Mouse (Mus musculus): ENCODE results near the gene Gnmt. TPM values are rescaled to one million over a fixed set of nuclear protein-coding genes. Genes with fewer than 3 reads are reported as not detected.

Gnmt gene
- polyA plus RNA-seq, 2 experiments from 2014 or later = not detected

- no peak for ATAC-seq
These were observed 12.3 kb upstream of the Gnmt start for GRCm38 (mm10) chr17:46741305-46741704.

GRCm38 (mm10) chr17:46736160-46736559 lies 7.2 kb upstream of the Gnmt start:
- no peak for ATAC-seq

DNA sequence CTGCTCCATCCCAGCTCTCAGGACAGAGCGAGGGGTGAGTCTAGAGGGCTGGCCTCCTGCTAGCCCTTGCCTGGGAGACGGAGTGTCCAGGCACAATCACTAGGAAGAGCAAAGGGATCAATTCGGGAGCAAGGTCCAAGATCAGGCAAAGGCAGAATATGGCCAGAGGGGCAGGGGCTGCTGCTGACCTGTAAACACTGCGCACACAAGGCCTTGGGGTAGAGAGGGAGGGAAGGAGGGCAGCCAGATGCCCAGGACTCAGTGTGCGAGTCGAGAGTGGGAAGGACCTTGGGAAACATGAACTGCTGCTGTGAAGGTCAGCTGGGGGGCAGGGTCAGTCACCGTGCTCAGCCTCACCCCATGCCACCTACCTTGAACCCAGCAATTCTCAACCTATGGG lies 6.3 kb upstream of the Gnmt start:
- ATAC-seq = no peak

GRCm38 (mm10) chr17:46734055-46734454 lies 5.1 kb upstream of the Gnmt start:
- no peak for ATAC-seq

DNA sequence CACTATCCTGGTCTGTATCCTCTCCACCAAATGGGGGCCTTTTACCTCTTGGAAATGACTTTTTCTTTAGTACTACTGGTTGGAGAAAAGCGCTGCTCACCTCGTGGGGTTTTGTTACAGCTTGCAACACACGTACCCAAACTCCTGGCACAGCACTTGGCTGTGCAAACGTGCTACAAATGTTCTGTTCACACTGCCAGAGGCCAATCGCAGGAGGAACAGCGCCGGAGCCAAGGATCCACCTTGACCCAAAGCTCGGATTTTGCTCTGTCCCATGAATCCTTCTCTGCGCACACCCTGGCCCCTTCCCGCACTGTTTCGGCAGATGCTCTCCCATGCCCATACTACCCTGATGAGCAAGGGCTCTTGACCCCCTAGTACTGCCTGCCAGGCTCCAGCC lies 472 bp downstream of the Gnmt start:
- ATAC-seq = no peak

GRCm38 (mm10) chr17:46728021-46728420 lies 947 bp downstream of the Gnmt start:
- ATAC-seq = no peak

DNA sequence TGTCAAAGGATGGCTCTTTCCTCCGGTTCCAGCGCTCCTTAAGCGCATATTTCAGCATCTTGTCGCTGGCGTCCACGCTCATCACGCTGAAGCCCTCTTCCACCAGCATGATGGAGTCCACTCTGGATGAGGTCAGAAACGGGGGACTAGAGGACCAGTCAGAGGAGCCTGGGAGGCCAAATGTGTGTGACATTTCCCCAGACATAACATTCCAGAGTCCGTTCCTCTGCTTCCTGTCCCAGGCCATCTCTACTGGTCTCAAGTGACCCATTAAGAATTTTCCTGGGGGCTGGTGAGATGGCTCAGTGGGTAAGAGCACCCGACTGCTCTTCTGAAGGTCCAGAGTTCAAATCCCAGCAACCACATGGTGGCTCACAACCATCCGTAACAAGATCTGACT lies 1.7 kb downstream of the Gnmt start:
- no peak for ATAC-seq

DNA sequence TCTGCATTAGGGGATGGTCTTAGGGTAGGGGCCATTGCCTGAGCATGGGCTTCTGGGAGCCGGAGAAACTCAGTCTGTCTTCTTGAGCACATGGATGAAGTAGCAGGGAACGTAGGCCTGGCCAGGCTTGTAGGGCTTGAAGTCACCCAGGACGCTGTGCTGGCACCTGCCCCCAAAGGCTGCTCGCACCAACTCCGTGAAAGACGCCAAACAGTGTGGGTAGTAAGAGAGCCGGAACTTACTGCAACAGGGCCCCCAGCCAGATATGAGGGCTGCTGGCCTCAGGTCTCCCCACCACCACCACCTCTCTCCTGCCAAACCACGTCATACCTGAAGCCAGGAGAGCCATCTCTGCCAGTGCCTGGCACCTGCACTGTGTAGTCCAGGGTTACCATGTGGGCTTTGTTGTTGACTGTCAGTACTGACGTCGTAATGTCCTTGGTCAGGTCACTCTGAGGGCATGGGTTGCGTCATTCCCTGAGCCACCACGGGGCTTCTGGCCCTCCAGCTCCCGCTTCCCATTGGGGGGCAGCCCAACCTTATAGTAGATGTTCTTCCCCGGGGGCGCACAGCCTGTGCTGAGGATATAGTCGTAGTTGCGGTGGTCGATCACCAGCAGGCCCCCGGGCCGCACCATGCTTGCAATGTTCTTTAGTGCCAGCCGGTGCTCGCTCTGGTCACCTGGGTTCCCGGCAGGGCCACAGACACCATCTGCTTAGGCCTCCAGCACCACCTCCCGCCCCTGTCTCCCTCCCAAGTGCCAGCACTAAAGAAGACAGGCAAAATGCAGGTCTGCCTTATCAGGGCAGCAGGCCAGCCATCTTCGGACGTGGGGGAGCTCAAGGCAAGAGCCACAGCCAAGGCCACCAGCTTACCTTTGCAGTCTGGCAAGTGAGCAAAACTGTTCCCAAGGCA lies 3.0 kb downstream of the Gnmt start:
- no peak for ATAC-seq

- peak; percentile 69 for ATAC-seq
These were observed 3.7 kb downstream of the Gnmt start for GRCm38 (mm10) chr17:46725273-46725672.

DNA sequence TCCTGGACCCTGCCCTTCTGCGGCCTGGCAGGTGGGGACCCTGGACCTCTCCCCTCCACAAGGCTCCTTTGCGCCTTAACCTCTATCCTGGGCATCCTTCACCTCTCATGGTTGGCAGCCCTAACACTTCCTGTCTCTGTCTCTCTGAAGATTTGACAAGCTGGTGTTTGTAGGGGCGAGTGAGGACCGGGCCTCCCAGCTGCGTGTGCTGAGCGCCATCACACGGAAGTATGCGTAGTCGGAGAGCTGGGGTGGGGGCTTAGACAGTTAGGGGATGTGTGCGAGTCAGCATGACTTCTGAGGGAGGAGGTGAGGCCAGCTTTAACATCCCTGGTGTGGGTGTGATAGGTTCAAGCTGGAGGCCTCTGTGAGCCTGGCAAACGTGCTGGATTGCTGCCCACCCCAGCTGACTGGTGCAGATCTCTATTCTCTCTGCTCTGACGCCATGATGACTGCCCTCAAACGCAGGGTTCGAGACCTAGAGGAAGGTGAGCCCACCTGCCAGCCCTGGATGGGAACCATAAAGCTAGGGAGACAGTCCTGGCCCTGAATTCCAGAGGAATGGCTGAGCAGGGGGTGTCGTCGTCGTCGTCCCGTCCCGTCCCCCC lies 4.4 kb downstream of the Gnmt start:
- no peak for ATAC-seq

GRCm38 (mm10) chr17:46721077-46721476 lies 7.9 kb downstream of the Gnmt start:
- no peak for ATAC-seq

DNA sequence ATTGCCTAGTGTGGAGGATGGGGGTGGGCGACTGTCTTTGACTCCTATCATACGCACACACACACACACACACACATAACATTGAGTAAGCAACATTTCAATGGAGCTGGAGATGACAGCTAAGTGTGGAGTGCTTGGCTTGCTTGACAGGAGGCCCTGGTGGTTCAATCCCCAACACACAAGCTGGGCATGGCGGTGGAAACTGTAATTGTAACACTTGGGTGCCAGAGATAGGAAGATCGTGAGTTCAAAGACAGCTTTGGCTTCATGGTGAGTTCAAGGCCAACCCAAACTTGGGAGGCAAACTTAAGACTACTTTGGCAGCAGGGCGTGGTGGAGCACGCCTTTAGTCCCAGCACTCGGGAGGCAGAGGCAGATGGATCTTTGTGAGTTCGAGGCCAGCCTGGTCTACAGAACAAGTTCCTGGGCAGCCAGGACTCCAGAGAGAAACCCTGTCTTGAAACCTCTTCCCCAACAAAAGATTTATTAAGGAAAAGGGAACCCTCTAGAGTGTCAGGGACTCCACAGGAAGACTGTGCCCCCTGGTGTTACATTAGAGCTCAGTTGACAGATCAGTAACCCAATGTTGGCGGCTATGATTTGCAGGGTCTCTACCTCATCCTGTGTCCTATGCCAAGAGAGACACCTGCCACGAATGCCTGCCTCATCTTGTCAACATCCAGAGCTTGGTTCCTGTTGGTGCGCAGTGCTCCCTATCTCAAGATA lies 14.0 kb downstream of the Gnmt start:
- no peak for ATAC-seq

GRCm38 (mm10) chr17:46713849-46714248 lies 15.1 kb downstream of the Gnmt start:
- ATAC-seq = no peak

- ATAC-seq = peak; percentile 9
These were observed 16.5 kb downstream of the Gnmt start for GRCm38 (mm10) chr17:46712442-46712841.

DNA sequence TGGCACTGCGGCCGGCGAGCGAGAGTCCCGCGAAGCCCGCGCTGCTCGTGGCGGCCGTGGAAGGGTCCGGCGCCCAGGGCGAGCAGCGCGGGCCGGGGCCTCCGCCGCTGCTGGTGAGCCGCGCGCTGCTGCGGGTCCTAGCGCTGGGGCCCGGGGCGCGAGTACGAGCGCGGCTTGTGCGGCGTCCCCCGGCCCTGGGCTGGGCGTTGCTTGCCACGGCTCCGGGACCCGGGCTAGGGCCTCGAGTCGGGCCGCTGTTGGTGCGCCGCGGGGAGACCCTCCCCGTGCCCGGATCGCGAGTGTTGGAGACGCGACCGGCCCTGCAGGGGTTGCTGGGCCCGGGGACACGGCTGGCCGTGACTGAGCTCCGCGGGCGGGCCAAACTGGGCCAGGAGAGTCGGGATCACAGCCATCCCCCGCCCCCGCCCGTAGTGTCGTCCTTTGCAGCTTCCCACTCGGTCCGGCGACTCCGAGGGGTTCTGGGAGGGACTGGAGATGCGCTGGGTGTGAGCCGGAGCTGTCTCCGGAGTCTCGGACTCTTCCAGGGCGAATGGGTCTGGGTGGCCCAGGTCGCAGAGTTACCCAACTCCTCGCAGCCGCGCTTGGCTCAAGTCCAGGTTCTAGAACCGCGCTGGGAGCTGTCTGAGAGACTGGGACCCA lies 17.2 kb downstream of the Gnmt start:
- ATAC-seq = peak; percentile 38

DNA sequence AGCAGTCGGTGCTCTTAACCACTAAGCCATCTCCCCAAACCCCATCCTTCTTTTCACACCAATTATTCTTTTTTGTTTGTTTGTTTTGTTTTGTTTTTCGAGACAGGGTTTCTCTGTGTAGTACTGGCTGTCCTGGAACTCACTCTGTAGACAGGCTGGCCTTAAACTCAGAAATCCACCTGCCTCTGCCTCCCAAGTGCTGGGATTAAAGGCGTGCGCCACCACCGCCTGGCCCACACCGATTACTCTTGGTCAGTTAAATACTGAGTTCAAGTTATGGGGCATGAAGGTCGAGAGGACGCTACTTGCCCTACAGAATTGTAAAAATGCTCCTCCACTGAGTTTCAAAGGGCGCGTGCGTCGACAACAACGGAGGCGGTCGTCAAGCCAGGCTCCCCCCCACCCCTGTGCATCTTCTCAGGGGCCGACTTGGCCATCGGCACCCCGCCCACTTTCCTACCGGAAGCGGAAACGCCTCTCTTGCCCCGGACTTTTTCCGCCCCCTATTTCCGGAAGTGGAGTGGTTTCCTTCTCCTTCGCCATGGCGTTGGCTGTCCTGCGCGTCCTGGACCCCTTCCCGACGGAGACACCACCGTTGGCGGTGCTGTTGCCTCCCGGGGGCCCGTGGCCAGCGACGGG lies 17.9 kb downstream of the Gnmt start, which contains the start of gene Pex6:
TSS of gene Pex6 (plus strand) at position 505 of the 639 bp plus-strand sequence.
- peak; percentile 97 for ATAC-seq

GRCm38 (mm10) chr17:46706375-46707089 lies 22.4 kb downstream of the Gnmt start:
- ATAC-seq = no peak

GRCm38 (mm10) chr17:46704887-46705835 lies 23.8 kb downstream of the Gnmt start, which contains the start of gene Ppp2r5d:
Gene Ppp2r5d (minus strand): TSS chr17:46705111.
- ATAC-seq = peak; percentile 99

DNA sequence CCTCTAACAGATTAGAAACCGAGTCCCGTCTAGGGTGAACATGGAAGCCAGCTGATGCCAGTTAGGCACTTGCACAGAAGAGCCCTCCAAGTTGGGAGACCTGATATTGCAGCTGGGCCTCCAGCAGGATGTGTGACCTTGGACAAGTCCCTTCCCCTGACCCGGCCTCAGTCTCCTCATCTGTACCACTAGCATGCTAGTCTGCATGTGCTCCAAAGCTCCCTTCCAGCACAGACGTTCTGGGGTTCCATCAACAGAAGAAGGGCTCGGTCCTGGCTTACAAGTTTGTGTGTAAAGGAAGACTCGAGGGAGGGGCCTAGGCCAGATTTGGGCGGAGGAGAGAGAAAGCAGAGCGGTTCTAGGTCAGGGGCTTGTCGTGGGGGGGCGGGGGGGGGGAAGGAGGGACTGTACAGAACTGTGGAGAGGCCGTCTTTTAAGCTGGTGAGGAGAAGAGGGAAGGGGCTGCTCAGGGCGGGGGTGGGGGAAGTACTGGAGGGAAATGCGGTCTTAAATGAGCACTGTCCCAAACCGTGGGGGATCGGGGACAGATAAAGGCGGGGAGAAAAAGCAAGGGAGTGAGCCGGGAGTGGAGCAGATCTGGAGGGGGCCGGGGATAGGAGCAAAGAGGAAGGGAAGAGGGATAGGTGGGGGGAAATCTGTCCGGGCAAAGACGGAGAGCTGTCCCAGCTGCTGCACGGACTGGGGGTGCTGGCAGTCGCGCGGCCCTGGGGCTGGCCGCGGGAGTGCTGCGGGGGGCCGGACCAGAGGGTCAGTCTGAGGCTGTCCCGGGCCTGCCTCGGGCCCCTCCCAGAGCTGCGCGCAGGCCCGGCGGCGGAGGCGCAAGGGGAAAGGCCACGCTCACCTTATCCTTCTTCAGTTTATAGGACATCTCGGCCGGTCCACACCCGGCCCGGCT lies 24.7 kb downstream of the Gnmt start:
- no peak for ATAC-seq
